Mouse (Mus musculus): ENCODE data around the gene Gys2. TPM values are rescaled to one million over a fixed set of nuclear protein-coding genes. Genes with fewer than 3 reads are reported as not detected.

Gene Gys2
- total RNA-seq, 1 experiment from 2014 or later = 15.7 TPM

Other genes with a start within 250 kb of the Gys2 start
- not detected in 2 replicates for gene Iapp, start 174.7 kb downstream of the Gys2 start, total RNA-seq (2021)
- not detected in 2 replicates for gene Slco1a5, start 150.1 kb downstream of the Gys2 start, total RNA-seq (2021)
- gene Pyroxd1, start 127.5 kb downstream of the Gys2 start, total RNA-seq (2021) = 11.9 and 12.6 TPM in 2 replicates
- 15.5 and 19.2 TPM in 2 replicates for gene Recql, start 86.0 kb downstream of the Gys2 start, total RNA-seq (2021)
- gene Golt1b, start 85.9 kb downstream of the Gys2 start, total RNA-seq (2021) = 32.9 and 33.3 TPM in 2 replicates
- 1.2 TPM in 1 of 2 replicates, not detected in the other for gene Spx, start 59.7 kb downstream of the Gys2 start, total RNA-seq (2021)
- 446 and 476 TPM in 2 replicates for gene Ldhb, start 34.8 kb upstream of the Gys2 start, total RNA-seq (2021)
- 20.5 and 24.1 TPM in 2 replicates for gene Kcnj8, start 98.5 kb upstream of the Gys2 start, total RNA-seq (2021)
- 32.9 and 35.9 TPM in 2 replicates for gene Abcc9, start 229.2 kb upstream of the Gys2 start, total RNA-seq (2021)